Mouse (Mus musculus) kidney, postnatal 0 days (tissue): Measurements from ENCODE around the gene Vwa5b2. TPM values are rescaled to one million over a fixed set of nuclear protein-coding genes. Genes with fewer than 3 reads are reported as not detected.

Experiments
- ATAC-seq: fragments of 200-750 bp; cut with Nextera tagmentation; replicated peaks from 2 replicates; pipeline ENCODE4 v1.8.0; 2017; ENCODE audit warnings: low read depth, moderate number of reproducible peaks, moderate TSS enrichment, moderate library complexity; ENCODE audit not compliant: low FRiP score
- DNase-seq: peaks from one replicate; pipeline ENCODE4 v3.0.0-alpha.2; 2016; ENCODE audit warnings: low spot score
- H3K27ac ChIP-seq: fragments of 300-500 bp; sonication (generic); 2 replicates; pipeline ENCODE4 v1.5.1; 2014; ENCODE audit warnings: mild to moderate bottlenecking
- H3K27me3 ChIP-seq: fragments of 300-500 bp; sonication (generic); 2 replicates; pipeline ENCODE4 v1.6.1; 2014; ENCODE audit warnings: low read length, mixed read lengths; ENCODE audit not compliant: insufficient read depth
- H3K36me3 ChIP-seq: fragments of 300-500 bp; sonication (generic); 2 replicates; pipeline ENCODE4 v1.6.1; 2014; ENCODE audit warnings: low read length, mixed read lengths; ENCODE audit not compliant: insufficient read depth
- H3K4me1 ChIP-seq: fragments of 300-500 bp; sonication (generic); replicated peaks from 2 replicates; pipeline ENCODE4 v1.6.1; 2014; ENCODE audit warnings: antibody characterized with exemption, low read length, mixed read lengths; ENCODE audit not compliant: insufficient read depth
- H3K4me2 ChIP-seq: fragments of 300-500 bp; sonication (generic); 2 replicates; pipeline ENCODE4 v1.6.1; 2014; ENCODE audit warnings: mild to moderate bottlenecking, low read length, moderate library complexity, mixed read lengths
- H3K4me3 ChIP-seq: fragments of 300-500 bp; sonication (generic); replicated peaks from 2 replicates; pipeline ENCODE4 v1.5.1; 2014; ENCODE audit warnings: low read depth, low read length
- H3K9ac ChIP-seq: fragments of 300-500 bp; sonication (generic); 2 replicates; pipeline ENCODE4 v1.6.1; 2014; ENCODE audit warnings: low read depth, low read length
- H3K9me3 ChIP-seq: fragments of 300-500 bp; sonication (generic); replicated peaks from 2 replicates; pipeline ENCODE4 v1.6.1; 2016; ENCODE audit warnings: low read length, inconsistent platforms, mixed read lengths
- CTCF ChIP-seq: IDR thresholded peaks from 2 replicates; pipeline ENCODE4 v1.5.1; 2016; ENCODE audit warnings: antibody characterized with exemption, low read depth, mild to moderate bottlenecking, moderate library complexity
- WGBS: fragments of 180-500 bp; shearing (Covaris S2); extraction: QIAGEN DNeasy Blood & Tissue Kit; methylation state at CpG from one replicate; pipeline ENCODE4 v1.1.7; 2014; 5-methylcytosine and 5-hydroxymethylcytosine counted together
- polyA plus RNA-seq: library from polyadenylated mRNA; unstranded; fragments of >200 nt; fragmentation: Nextera tagmentation; extraction: Ambion mirVana; gene quantifications from 2 replicates; pipeline ENCODE4 v1.2.1, GENCODE M21; 2015

Vwa5b2 gene
- polyA plus RNA-seq, 1 experiment from 2014 or later, result 0.43 TPM

DNA sequence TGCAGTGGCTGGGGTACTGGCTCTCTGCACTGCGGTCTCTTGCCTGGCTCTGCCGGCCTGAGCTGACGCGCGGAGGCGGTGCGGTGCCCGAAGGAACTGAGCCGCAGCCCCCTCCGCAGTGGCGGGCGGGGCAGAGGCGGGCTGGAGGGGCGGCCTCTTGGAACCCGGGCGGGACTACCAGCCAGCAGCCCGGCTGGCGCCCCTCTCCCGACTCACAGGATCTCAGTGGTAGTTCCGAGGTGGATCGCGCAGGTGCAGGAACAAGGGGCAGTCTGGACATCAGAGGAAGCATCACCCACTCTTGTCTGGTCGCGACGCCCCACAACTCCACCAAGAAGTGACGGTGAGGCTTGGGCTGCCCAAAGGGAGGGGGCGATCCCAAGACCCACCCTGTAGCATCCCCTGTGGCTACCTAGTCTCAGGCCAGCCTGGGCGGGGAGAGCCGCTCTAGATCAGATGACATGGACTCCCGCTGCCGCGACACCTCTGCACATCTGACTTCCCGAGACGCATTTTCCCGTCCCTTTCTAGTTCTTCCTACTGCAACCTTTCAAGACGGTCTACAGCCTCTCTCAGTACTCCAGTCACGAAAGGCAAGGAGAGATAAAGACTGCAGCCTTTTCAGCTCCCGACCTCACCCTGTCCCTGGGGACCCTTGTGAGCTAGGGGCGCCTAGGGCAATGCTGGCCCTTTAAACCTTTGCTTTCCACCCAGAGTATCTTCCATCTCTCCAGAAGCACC, 838 bp downstream of the Vwa5b2 start:
- H3K27ac ChIP-seq, result no peak overlapping the region
- no peaks in the 10 kb centered on the region for H3K36me3 ChIP-seq
- H3K9me3 ChIP-seq, result no peaks in the 10 kb centered on the region
- peak overlapping the region; percentile 37; the same call in 1 of the 2 replicates for H3K9ac ChIP-seq
- ATAC-seq (peak; percentile 62), DNase-seq (peak; percentile 38)
- peaks cover 17% of the 10 kb centered on the region for H3K4me1 ChIP-seq
- H3K4me2 ChIP-seq, result peak overlapping the region; percentile 91
- TF ChIP-seq CTCF, result no peak
- 0% methylated on average over 35 of the region's 39 CpGs for WGBS
- H3K27me3 ChIP-seq, result peaks cover 34% of the 10 kb centered on the region
- H3K4me3 ChIP-seq, result peak overlapping the region; percentile 48

DNA sequence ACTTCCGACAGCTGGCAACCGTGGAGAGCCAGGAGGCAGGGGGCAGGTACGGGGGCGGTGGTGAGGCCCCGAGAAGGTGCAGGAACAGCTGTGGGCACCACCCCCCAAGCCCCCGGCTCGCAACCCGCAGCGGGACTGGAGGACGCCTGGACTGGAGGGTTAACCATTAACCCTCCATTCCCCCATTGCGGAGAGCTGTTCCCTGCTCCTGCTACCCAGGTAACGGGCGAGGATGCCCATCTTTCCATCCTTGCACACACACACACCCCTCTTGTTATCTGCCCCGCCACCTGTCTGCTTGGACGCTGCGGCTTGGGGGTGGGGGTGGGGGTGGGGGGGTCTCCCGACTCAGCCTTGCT, 1.4 kb downstream of the Vwa5b2 start:
- Histone ChIP-seq H3K27me3 (peaks cover 34% of the 10 kb centered on the region), H3K27ac (no peak overlapping the region), H3K9ac (no peak overlapping the region), H3K36me3 (no peaks in the 10 kb centered on the region), H3K9me3 (no peaks in the 10 kb centered on the region), H3K4me1 (peaks cover 17% of the 10 kb centered on the region), H3K4me3 (peak overlapping the region; percentile 48), H3K4me2 (peak overlapping the region; percentile 91)
- TF ChIP-seq CTCF, result no peak
- ATAC-seq, result peak; percentile 31; the same call in 1 of the 2 replicates
- WGBS, result 2% methylated on average over 15 of the region's 17 CpGs
- no peak for DNase-seq

DNA sequence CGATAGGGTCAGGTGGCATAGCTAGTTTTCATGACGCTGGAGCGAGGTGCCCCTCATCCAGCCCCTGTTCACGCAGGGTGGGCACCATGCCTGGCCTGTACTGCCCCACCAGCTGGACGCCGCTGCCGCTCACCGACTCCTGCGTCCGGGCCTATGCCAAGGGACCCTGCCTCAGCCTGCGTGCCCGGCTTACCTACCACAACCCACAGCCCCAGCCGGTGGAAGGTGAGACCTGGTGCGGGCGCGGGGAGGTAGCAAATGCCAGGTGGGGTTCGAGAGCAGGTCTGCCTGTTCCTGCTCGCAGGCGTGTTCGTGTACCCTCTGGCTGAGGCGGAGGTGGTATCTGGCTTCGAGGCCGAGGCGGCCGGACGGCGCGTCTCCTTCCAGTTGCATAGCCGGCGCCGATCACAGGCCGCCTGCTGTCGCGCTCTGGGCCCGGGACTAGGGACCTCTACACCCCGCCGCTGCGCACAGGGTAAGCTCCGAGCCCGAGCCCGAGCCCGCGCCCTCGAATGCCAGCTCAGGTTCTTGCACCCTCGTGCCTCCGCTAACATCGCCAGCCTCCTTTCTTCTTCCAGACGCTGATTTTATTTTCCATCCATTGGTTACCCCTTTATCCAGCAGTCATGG, 1.9 kb downstream of the Vwa5b2 start:
- H3K4me3 ChIP-seq, result peak overlapping the region; percentile 48; the same call in 1 of the 2 replicates
- WGBS, result 5% methylated on average over 48 of the region's 48 CpGs
- no peaks in the 10 kb centered on the region for H3K9me3 ChIP-seq
- H3K27me3 ChIP-seq, result peaks cover 34% of the 10 kb centered on the region
- no peaks in the 10 kb centered on the region for H3K36me3 ChIP-seq
- H3K9ac ChIP-seq, result no peak overlapping the region
- H3K4me2 ChIP-seq, result peak overlapping the region; percentile 91
- no peak for TF ChIP-seq CTCF
- ATAC-seq (no peak), DNase-seq (no peak)
- peaks cover 17% of the 10 kb centered on the region for H3K4me1 ChIP-seq
- no peak overlapping the region for H3K27ac ChIP-seq

DNA sequence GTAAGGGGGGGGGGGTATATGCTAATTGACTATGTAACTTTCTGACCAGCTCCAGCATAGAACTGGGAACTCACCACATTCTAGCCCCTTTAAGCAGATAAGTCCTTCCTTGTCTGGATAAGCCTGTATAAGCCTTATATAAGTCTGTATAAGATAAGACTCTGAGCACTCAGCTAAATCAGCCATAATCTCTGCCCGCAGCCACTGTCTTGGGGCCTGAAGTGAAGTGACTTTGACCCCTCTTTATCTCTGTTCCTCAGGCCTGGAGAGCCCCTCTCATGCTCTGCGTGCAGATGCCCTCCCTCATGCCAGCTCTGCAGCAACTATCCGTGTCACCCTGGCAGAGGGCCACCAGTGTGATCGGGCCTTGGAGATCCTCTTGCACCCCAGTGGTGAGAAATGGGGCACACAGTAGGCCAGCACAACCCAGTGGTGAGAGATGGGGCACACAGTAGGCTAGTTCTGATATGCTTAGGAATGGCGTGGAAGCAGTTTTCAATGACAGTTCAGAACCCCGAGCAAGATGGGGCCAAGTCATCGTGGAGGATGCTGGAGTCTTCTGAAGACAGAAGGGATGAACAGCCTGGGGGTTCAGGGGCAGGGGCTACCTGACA, 5.9 kb downstream of the Vwa5b2 start:
- ATAC-seq (no peak), DNase-seq (no peak)
- Histone ChIP-seq H3K27ac (no peak overlapping the region), H3K4me2 (no peak overlapping the region), H3K9me3 (no peaks in the 10 kb centered on the region), H3K9ac (no peak overlapping the region), H3K36me3 (no peaks in the 10 kb centered on the region), H3K4me1 (peaks cover 8% of the 10 kb centered on the region), H3K4me3 (no peak overlapping the region), H3K27me3 (peaks cover 26% of the 10 kb centered on the region)
- WGBS, result 83% methylated on average over 7 of the region's 7 CpGs
- no peak for TF ChIP-seq CTCF

DNA sequence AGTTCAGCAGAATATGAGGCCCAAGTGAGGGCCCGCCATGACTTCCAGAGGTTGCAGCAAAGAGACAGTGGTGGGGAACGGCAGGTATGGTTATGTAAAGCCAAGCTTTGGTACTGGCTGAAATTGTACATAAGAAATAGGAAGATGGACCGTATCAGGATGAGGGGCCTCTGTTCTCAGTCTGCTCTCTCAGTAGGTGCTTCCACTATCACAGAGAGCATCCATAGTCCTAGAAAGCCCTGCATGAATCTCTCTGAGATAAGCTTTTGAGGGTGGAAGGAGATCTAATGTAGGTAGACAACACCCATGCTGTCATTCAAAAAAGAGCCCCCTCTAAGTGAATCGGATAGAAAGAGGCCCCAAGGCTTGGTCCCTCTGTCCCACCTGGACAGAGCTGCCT, 6.5 kb downstream of the Vwa5b2 start:
- H3K27ac ChIP-seq, result no peak overlapping the region
- TF ChIP-seq CTCF, result no peak
- no peak for ATAC-seq
- no peak overlapping the region for H3K4me2 ChIP-seq
- H3K27me3 ChIP-seq, result peaks cover 23% of the 10 kb centered on the region
- WGBS, result 84% methylated on average over 4 of the region's 4 CpGs
- H3K4me1 ChIP-seq, result peaks cover 4% of the 10 kb centered on the region
- H3K4me3 ChIP-seq, result no peak overlapping the region
- no peak for DNase-seq
- no peaks in the 10 kb centered on the region for H3K36me3 ChIP-seq
- H3K9me3 ChIP-seq, result no peaks in the 10 kb centered on the region
- no peak overlapping the region for H3K9ac ChIP-seq

DNA sequence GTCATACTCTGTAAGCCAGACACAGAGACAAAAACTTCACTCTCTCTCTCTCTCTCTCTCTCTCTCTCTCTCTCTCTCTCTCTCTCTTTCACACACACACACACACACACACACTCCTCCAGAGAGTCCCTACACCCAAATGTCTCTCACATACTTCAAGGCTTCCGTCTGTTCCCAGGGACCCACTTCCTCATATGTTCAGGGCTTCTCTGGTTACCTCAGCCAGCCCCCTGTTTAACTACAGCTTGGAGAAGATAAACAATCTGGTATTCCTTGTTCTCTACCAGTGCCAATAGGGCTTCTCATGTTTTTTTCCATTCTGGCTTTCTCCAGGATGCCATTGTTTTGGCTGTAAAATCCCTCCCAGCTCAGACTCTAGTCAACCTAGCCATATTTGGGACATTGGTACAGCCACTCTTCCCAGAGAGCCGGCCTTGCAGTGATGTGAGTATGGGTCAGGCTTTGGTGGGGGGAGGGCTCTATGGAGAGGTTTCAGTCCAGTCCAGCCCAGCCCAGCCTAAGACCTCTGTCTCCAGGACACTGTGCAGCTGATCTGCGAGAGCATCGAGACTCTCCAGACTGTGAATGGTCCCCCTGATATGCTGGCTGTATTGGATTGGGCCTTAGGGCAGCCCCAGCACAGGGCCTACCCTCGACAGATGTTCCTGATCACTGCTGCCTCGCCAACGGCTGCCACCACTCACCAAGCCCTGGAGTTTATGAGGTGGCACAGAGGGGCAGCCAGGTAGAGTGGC, 7.6 kb downstream of the Vwa5b2 start:
- no peak for TF ChIP-seq CTCF
- peaks cover 11% of the 10 kb centered on the region for H3K27me3 ChIP-seq
- no peaks in the 10 kb centered on the region for H3K9me3 ChIP-seq
- ATAC-seq (no peak), DNase-seq (no peak)
- no peak overlapping the region for H3K27ac ChIP-seq
- H3K4me2 ChIP-seq, result no peak overlapping the region
- H3K4me1 ChIP-seq, result no peaks in the 10 kb centered on the region
- H3K36me3 ChIP-seq, result no peaks in the 10 kb centered on the region
- no peak overlapping the region for H3K9ac ChIP-seq
- H3K4me3 ChIP-seq, result no peak overlapping the region
- 31% methylated on average over 7 of the region's 7 CpGs for WGBS
